Mouse (Mus musculus) MEL (cell line): Measurements from ENCODE around the gene Upp2. TPM values are rescaled to one million over a fixed set of nuclear protein-coding genes. Genes with fewer than 3 reads are reported as not detected.

Source experiments
- DNase-seq: peaks from one replicate; pipeline ENCODE4 v3.0.0; 2011; ENCODE audit warnings: low read depth, low spot score
- H3K27ac ChIP-seq: 2 replicates; pipeline ENCODE4 v1.5.1; 2012; ENCODE audit warnings: low read depth, mild to moderate bottlenecking, control low read depth, low read length, moderate library complexity; ENCODE audit not compliant: control insufficient read depth
- H3K27me3 ChIP-seq, 2 experiments: fragments of 150-350 bp in 1 of 2; sonication (generic) in 1 of 2; 2 replicates each; pipeline ENCODE4 v1.6.1; 2012; ENCODE audit warnings: low read length in 2 of 2, mild to moderate bottlenecking in 2 of 2, improper control_type of control experiment in 1 of 2, moderate library complexity in 1 of 2; ENCODE audit not compliant: insufficient read depth in 2 of 2, control insufficient read depth in 1 of 2
- H3K36me3 ChIP-seq, 2 experiments: 2 replicates each; pipeline ENCODE4 v1.6.1; 2012 to 2014; ENCODE audit warnings: low read length in 2 of 2, improper control_type of control experiment in 1 of 2, inconsistent platforms in 1 of 2, mild to moderate bottlenecking in 1 of 2; ENCODE audit not compliant: insufficient read depth in 2 of 2, control insufficient read depth in 1 of 2
- H3K4me1 ChIP-seq, 2 experiments: fragments of 150-350 bp in 1 of 2; sonication (generic) in 1 of 2; 2 replicates each; pipeline ENCODE4 v1.6.1; 2012; ENCODE audit warnings: low read length in 2 of 2, improper control_type of control experiment in 1 of 2, mild to moderate bottlenecking in 1 of 2; ENCODE audit not compliant: insufficient read depth in 2 of 2, control insufficient read depth in 1 of 2
- H3K4me3 ChIP-seq, 2 experiments: fragments of 150-350 bp in 1 of 2; sonication (generic) in 1 of 2; 2 replicates each; pipeline ENCODE4 v1.5.1; 2012; ENCODE audit warnings: low read depth in 2 of 2, low read length in 2 of 2, mild to moderate bottlenecking in 2 of 2, moderate library complexity in 2 of 2, control low read depth in 1 of 2, improper control_type of control experiment in 1 of 2; ENCODE audit not compliant: control insufficient read depth in 1 of 2, insufficient read depth in 1 of 2
- H3K79me2 ChIP-seq: 2 replicates; pipeline ENCODE4 v1.6.1; 2012; ENCODE audit warnings: mild to moderate bottlenecking, low read length, moderate library complexity; ENCODE audit not compliant: control insufficient read depth, poor library complexity, insufficient read depth
- H3K9ac ChIP-seq: 2 replicates; pipeline ENCODE4 v1.6.1; 2012; ENCODE audit warnings: low read depth, mild to moderate bottlenecking, control low read depth, low read length, moderate library complexity; ENCODE audit not compliant: control insufficient read depth, poor library complexity, severe bottlenecking
- H3K9me3 ChIP-seq: fragments of 150-350 bp; sonication (generic); replicated peaks from 2 replicates; pipeline ENCODE4 v1.6.1; 2012; ENCODE audit warnings: mild to moderate bottlenecking, low read length, improper control_type of control experiment, moderate library complexity; ENCODE audit not compliant: insufficient read depth
- BHLHE40 ChIP-seq: IDR thresholded peaks from 2 replicates; pipeline ENCODE4 v1.6.1; 2012; ENCODE audit warnings: low read depth, mild to moderate bottlenecking, inconsistent platforms, low read length, improper control_type of control experiment, borderline replicate concordance
- CHD1 ChIP-seq: IDR thresholded peaks from 2 replicates; pipeline ENCODE4 v1.6.1; 2012; ENCODE audit warnings: low read depth, mild to moderate bottlenecking, inconsistent platforms, low read length, improper control_type of control experiment
- CTCF ChIP-seq, 3 experiments: IDR thresholded peaks in 2 of 3; conservative IDR thresholded peaks in 1 of 3; 2 replicates each; pipeline ENCODE4 v1.5.1; 2011 to 2012; ENCODE audit warnings: low read length in 3 of 3, low read depth in 2 of 3, mild to moderate bottlenecking in 2 of 3, improper control_type of control experiment in 1 of 3, inconsistent platforms in 1 of 3, mixed read lengths in 1 of 3, moderate library complexity in 1 of 3; ENCODE audit not compliant: control insufficient read depth in 1 of 3, insufficient read depth in 1 of 3, poor library complexity in 1 of 3, severe bottlenecking in 1 of 3
- E2F4 ChIP-seq: IDR thresholded peaks from 2 replicates; pipeline ENCODE4 v1.6.1; 2011; ENCODE audit warnings: low read depth, low read length, improper control_type of control experiment, borderline replicate concordance
- EP300 ChIP-seq, 2 experiments: IDR thresholded peaks; 2 replicates each; pipeline ENCODE4 v1.6.1; 2011; ENCODE audit warnings: improper control_type of control experiment in 2 of 2, low read length in 2 of 2, low read depth in 1 of 2, mild to moderate bottlenecking in 1 of 2
- ETS1 ChIP-seq: IDR thresholded peaks from 2 replicates; pipeline ENCODE4 v1.6.1; 2012; ENCODE audit warnings: low read depth, mild to moderate bottlenecking, inconsistent platforms, low read length, improper control_type of control experiment, moderate library complexity
- GATA1 ChIP-seq: IDR thresholded peaks from 2 replicates; pipeline ENCODE4 v1.6.1; 2011; ENCODE audit warnings: low read depth, low read length, improper control_type of control experiment
- HCFC1 ChIP-seq: IDR thresholded peaks from 2 replicates; pipeline ENCODE4 v1.6.1; 2012; ENCODE audit warnings: low read depth, mild to moderate bottlenecking, inconsistent platforms, low read length, improper control_type of control experiment, moderate library complexity
- KAT2A ChIP-seq: conservative IDR thresholded peaks from 2 replicates; pipeline ENCODE4 v1.6.1; 2012; ENCODE audit warnings: low read depth, low read length, improper control_type of control experiment, inconsistent platforms
- MAFK ChIP-seq: IDR thresholded peaks from 2 replicates; pipeline ENCODE4 v1.6.1; 2011; ENCODE audit warnings: low read depth, mild to moderate bottlenecking, low read length, improper control_type of control experiment, borderline replicate concordance
- MAX ChIP-seq: IDR thresholded peaks from 2 replicates; pipeline ENCODE4 v1.6.1; 2011; ENCODE audit warnings: low read length, improper control_type of control experiment
- MAZ ChIP-seq: IDR thresholded peaks from 2 replicates; pipeline ENCODE4 v1.6.1; 2012; ENCODE audit warnings: low read depth, mild to moderate bottlenecking, inconsistent platforms, low read length, improper control_type of control experiment
- MEF2A ChIP-seq: IDR thresholded peaks from 2 replicates; pipeline ENCODE4 v1.6.1; 2014; ENCODE audit warnings: low read depth, mild to moderate bottlenecking, inconsistent platforms, low read length, improper control_type of control experiment; ENCODE audit not compliant: poor library complexity, insufficient replicate concordance, severe bottlenecking; ENCODE audit errors: extremely low read depth
- MXI1 ChIP-seq: IDR thresholded peaks from 2 replicates; pipeline ENCODE4 v1.6.1; 2011; ENCODE audit warnings: mild to moderate bottlenecking, low read depth, low read length, improper control_type of control experiment
- MYB ChIP-seq: IDR thresholded peaks from 2 replicates; pipeline ENCODE4 v1.6.1; 2011; ENCODE audit warnings: mild to moderate bottlenecking, low read depth, low read length, improper control_type of control experiment
- POLR2AphosphoS2 ChIP-seq: IDR thresholded peaks from 2 replicates; pipeline ENCODE4 v1.6.1; 2011; ENCODE audit warnings: low read length, improper control_type of control experiment
- RAD21 ChIP-seq: IDR thresholded peaks from 2 replicates; pipeline ENCODE4 v1.6.1; 2011; ENCODE audit warnings: mild to moderate bottlenecking, low read depth, low read length, improper control_type of control experiment
- SIN3A ChIP-seq: IDR thresholded peaks from 2 replicates; pipeline ENCODE4 v1.6.1; 2012; ENCODE audit warnings: low read length, improper control_type of control experiment, inconsistent platforms
- SMC3 ChIP-seq: IDR thresholded peaks from 2 replicates; pipeline ENCODE4 v1.6.1; 2011; ENCODE audit warnings: low read depth, low read length, improper control_type of control experiment
- TAL1 ChIP-seq: IDR thresholded peaks from 2 replicates; pipeline ENCODE4 v1.6.1; 2012; ENCODE audit warnings: mild to moderate bottlenecking, inconsistent platforms, low read length, moderate library complexity, mixed read lengths
- TBP ChIP-seq: IDR thresholded peaks from 2 replicates; pipeline ENCODE4 v1.8.0; 2011; ENCODE audit warnings: low read depth, low read length, improper control_type of control experiment
- TCF12 ChIP-seq: IDR thresholded peaks from 2 replicates; pipeline ENCODE4 v1.6.1; 2014; ENCODE audit warnings: low read depth, mild to moderate bottlenecking, inconsistent platforms, low read length, improper control_type of control experiment, moderate library complexity
- UBTF ChIP-seq: IDR thresholded peaks from 2 replicates; pipeline ENCODE4 v1.6.1; 2012; ENCODE audit warnings: low read depth, mild to moderate bottlenecking, inconsistent platforms, low read length, improper control_type of control experiment, moderate library complexity, borderline replicate concordance; ENCODE audit not compliant: insufficient read depth
- ZC3H11A ChIP-seq: IDR thresholded peaks from 2 replicates; pipeline ENCODE4 v1.6.1; 2012; ENCODE audit warnings: low read depth, mild to moderate bottlenecking, inconsistent platforms, low read length, improper control_type of control experiment
- ZNF384 ChIP-seq: IDR thresholded peaks from 2 replicates; pipeline ENCODE4 v1.6.1; 2012; ENCODE audit warnings: low read depth, mild to moderate bottlenecking, inconsistent platforms, low read length, improper control_type of control experiment
- polyA plus RNA-seq, 2 experiments: library from polyadenylated mRNA; stranded (reverse) in 1 of 2; unstranded in 1 of 2; fragments of >175 nt in 1 of 2; fragments of >200 nt in 1 of 2; gene quantifications; 2 replicates each; pipeline versions ENCODE4 v1.2.1 to v1.2.4; 2012; ENCODE audit warnings: low replicate concordance in 2 of 2, low read depth in 1 of 2; ENCODE audit not compliant: insufficient read length in 2 of 2, insufficient read depth in 1 of 2, missing spikeins in 1 of 2
- total RNA-seq: library from RNA; depleted of rRNA; stranded (reverse); fragments of 300-350 nt; gene quantifications from 2 replicates; pipeline ENCODE4 v1.2.3, GENCODE M21; 2012

Upp2 gene
- total and polyA plus RNA-seq, 3 experiments, result not detected

DNA sequence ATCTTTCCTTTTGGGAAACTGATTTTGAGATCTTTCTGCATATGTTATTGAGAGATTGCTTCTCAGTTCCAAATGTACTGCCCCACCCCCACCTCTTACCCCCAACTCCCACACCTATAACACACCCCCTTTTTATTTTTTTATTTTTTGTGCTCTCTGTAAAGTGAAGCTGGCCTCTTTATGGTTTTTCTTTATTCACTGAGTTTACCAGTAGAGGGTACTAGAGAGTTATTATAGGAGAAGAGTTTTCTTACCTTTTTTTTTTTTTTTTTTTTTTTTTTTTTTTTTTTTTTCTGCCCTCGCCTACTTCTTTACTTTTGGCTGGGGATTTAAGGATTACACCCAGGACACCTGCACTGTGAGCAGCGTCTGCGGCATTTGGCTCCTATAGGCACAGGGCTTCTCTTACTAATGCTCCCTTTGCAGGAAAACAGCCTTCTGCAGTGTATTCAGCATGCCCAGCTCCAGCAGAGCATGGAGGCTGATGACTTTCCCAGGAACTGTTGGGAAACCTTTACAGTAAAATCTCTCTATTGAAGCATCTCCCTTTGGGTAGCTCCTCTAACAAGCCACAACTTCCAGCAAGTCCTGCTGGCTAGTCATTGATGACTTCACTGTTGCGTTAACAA lies 170.2 kb downstream of the Upp2 start:
- Histone ChIP-seq H3K27ac (no peak overlapping the region), H3K4me1 (no peaks in the 10 kb centered on the region), H3K36me3 (no peaks in the 10 kb centered on the region), H3K9me3 (no peaks in the 10 kb centered on the region), H3K27me3 (no peaks in the 10 kb centered on the region), H3K4me3 (no peak overlapping the region), H3K79me2 (no peaks in the 10 kb centered on the region), H3K9ac (no peak overlapping the region)
- DNase-seq, result no peak
- no peak for TF ChIP-seq SIN3A
- TF ChIP-seq MAX, result no peak
- peak; percentile 43; the same call in 1 of the 2 replicates for TF ChIP-seq ZNF384
- no peak for TF ChIP-seq MEF2A
- TF ChIP-seq KAT2A, result no peak
- no peak for TF ChIP-seq ETS1

DNA sequence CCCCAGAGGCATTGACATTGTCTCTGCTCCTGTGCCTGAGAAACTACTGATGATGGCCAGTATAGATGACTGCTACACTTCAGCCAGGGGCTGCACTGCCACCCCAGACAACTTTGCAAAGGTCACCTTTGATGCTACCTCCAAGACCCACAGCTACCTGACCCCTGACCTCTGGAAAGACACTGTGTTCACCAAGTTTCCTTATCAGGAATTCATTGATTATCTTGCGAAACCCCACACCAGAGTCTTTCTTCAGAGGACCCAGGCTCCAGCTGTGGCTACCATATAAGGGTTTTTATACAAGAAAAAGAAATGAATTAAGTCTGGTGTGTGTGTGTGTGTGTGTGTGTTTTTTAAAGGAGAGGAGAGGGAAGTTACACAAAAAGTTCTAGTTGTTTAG lies 174.1 kb downstream of the Upp2 start:
- H3K4me3 ChIP-seq, result no peak overlapping the region
- H3K9ac ChIP-seq, result no peak overlapping the region
- H3K9me3 ChIP-seq, result no peaks in the 10 kb centered on the region
- H3K4me1 ChIP-seq, result no peaks in the 10 kb centered on the region
- H3K27me3 ChIP-seq, result no peaks in the 10 kb centered on the region
- no peaks in the 10 kb centered on the region for H3K79me2 ChIP-seq
- TF ChIP-seq BHLHE40, result no peak
- TF ChIP-seq EP300 (IDR thresholded peaks at IDR 0.05; ENCODE audit: low read depth in 1 of 2, low read length in 2 of 2), result no peak
- TF ChIP-seq MAZ, result no peak
- H3K27ac ChIP-seq, result no peak overlapping the region
- no peak for DNase-seq
- H3K36me3 ChIP-seq, result no peaks in the 10 kb centered on the region

DNA sequence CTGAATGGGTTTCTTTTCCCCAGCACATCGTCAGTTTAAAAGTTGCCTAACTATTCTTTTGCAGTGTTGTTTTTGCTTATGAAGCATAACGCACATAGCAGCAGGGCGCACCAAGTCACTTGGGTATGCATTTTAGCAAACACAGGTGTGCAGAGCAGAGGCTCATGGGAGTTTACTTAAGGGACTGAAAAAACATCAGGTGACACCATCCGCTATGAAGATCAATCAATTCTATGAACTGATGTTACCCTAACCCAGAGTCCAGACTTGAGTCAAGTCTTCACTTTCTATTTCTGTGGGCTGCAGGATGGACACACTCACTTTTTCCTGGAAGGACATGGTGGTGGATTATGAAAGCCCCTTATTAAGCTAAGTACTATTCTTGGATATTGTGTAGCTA lies 174.9 kb downstream of the Upp2 start:
- Histone ChIP-seq H3K4me3 (no peak overlapping the region), H3K9me3 (no peaks in the 10 kb centered on the region), H3K4me1 (no peaks in the 10 kb centered on the region), H3K27ac (no peak overlapping the region), H3K27me3 (no peaks in the 10 kb centered on the region), H3K9ac (no peak overlapping the region), H3K36me3 (no peaks in the 10 kb centered on the region), H3K79me2 (no peaks in the 10 kb centered on the region)
- no peak for TF ChIP-seq MYB
- no peak for TF ChIP-seq CTCF (IDR thresholded peaks at IDR 0.05 in 2 of 3, conservative IDR thresholded peaks at IDR 0.05 in 1 of 3; ENCODE audit: control insufficient read depth in 1 of 3, insufficient read depth in 1 of 3, low read depth in 2 of 3, low read length in 3 of 3, poor library complexity in 1 of 3, severe bottlenecking in 1 of 3)
- no peak for TF ChIP-seq SMC3
- no peak for TF ChIP-seq E2F4
- TF ChIP-seq POLR2AphosphoS2, result no peak
- TF ChIP-seq SIN3A, result no peak
- TF ChIP-seq GATA1, result no peak
- no peak for TF ChIP-seq ZC3H11A
- TF ChIP-seq TCF12, result no peak
- TF ChIP-seq KAT2A, result no peak
- no peak for TF ChIP-seq RAD21
- no peak for TF ChIP-seq CHD1
- no peak for TF ChIP-seq ZNF384
- no peak for TF ChIP-seq TAL1
- no peak for TF ChIP-seq TBP
- no peak for TF ChIP-seq UBTF
- no peak for TF ChIP-seq MAFK
- no peak for TF ChIP-seq MXI1
- TF ChIP-seq HCFC1, result no peak
- no peak for DNase-seq
